Mouse (Mus musculus) Patski (cell line): ENCODE measurements around the gene Gdf5. TPM values are rescaled to one million over a fixed set of nuclear protein-coding genes. Genes with fewer than 3 reads are reported as not detected.

Experiments
- ATAC-seq: fragments of 100-300 bp; one replicate; pipeline ENCODE4 v1.8.0; 2021
- CTCF ChIA-PET: fragments of 350-600 bp; sonication (Branson Sonifier 250); formaldehyde crosslinking; loops from one replicate; lab custom pipeline; 2022; ENCODE audit warnings: inconsistent platforms; lab: Charles Lee
- POLR2A ChIA-PET: fragments of 350-600 bp; sonication (Branson Sonifier 250); formaldehyde crosslinking; loops from one replicate; lab custom pipeline; 2022; ENCODE audit warnings: antibody characterized with exemption, inconsistent platforms; lab: Charles Lee
- DNase-seq: peaks from one replicate; pipeline ENCODE4 v3.0.0-alpha.2; 2011; ENCODE audit warnings: low read depth, low spot score
- H3K27me3 ChIP-seq: fragments of 371-371 bp; one replicate; pipeline ENCODE4 v1.5.1; 2021
- CTCF ChIP-seq: fragments of 100-300 bp; IDR thresholded peaks from one replicate; pipeline ENCODE4 v1.5.1; 2021
- in situ Hi-C: fragments of 300-500 bp; cut with MboI; formaldehyde crosslinking; loops from 3 replicates; pipeline ENCODE4 v1.11.1; 2018; ENCODE audit warnings: low pct_unique_long_range_greater_than_20kb, mixed read lengths
- polyA plus RNA-seq: library from polyadenylated mRNA; unstranded; gene quantifications from one replicate; pipeline ENCODE4 v1.2.3, GENCODE M21; 2021

Gdf5 gene
- 0.03 TPM for polyA plus RNA-seq

DNA sequence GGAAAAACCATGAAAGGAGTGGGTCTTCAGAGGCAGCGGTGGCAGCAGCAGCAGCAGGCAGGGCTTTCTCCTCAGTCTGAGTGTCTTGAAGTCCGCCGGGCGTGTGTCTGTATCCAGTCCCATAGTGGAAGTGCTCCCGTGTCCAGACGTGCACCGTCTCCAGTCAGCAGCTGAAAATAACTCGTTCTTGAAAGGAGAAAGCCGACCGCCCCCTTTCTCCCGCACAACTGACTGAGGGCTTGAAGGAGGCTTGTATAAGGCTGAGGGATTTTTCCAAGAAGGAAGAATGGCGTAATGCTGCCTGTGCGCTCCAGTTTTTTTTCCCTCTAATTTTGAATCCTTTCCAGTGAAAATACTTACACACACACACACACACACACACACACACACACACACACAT is at the start of gene Gdf5:
Gene Gdf5 (minus strand): TSS at position 244 of the 400 bp plus-strand sequence.
- in situ Hi-C loops: loop anchor here (5.0 kb wide), 1 partner anchor 98 kb away; no protein-coding TSS in a partner anchor
- no peaks in the 10 kb centered on the region for H3K27me3 ChIP-seq
- CTCF ChIA-PET: interaction anchor here (2.0 to 2.4 kb wide), 3 partner anchors 59 to 112 kb away, joined by 5 to 16 read pairs (median 14); no protein-coding TSS in a partner anchor
- POLR2A ChIA-PET: no interaction called here
- no peak for ATAC-seq
- DNase-seq: no peak
- no peak for TF ChIP-seq CTCF

DNA sequence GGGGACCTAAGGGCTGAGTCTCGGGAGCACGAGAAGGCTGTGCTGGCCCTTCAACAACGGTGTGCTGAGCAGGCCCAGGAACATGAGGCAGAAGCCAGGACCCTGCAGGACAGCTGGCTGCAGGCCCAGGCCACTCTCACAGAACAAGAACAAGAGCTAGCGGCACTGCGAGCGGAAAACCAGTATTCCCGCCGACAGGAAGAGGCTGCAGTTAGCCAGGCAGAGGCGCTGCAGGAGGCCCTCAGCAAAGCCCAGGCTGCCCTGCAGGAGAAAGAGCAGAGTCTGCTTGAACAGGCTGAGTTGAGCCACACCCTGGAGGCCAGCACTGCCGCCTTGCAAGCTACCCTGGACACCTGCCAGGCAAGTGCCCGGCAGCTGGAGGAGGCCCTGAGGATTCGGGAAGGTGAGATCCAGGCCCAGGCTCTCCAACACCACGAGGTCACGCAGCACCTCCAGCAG is 46.7 kb upstream of the Gdf5 start:
- TF ChIP-seq CTCF: no peak
- no peaks in the 10 kb centered on the region for H3K27me3 ChIP-seq
- in situ Hi-C loops: no loop called here
- ATAC-seq (no peak), DNase-seq (no peak)
- CTCF ChIA-PET: interaction anchor here (0.8 kb wide), 1 partner anchor 13 kb away, joined by 3 read pairs; no protein-coding TSS in a partner anchor
- POLR2A ChIA-PET: interaction anchor here (1.0 kb wide), 1 partner anchor 10 kb away, joined by 3 read pairs; no protein-coding TSS in a partner anchor

DNA sequence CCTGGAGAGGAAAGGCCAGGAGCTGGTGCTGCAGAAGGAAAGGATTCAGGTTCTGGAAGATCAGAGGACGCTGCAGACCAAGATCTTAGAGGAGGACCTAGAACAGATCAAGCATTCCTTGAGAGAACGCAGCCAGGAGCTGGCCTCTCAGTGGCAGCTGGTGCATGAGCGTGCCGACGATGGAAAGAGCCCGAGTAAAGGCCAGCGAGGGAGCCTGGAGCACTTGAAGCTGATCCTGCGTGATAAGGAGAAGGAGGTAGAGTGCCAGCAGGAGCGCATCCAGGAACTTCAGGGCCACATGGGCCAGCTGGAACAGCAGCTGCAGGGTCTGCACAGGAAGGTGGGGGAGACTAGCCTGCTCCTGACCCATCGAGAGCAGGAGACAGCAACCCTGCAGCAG is 46.0 kb upstream of the Gdf5 start:
- H3K27me3 ChIP-seq: no peaks in the 10 kb centered on the region
- CTCF ChIA-PET: interaction anchor here (1.2 kb wide), 1 partner anchor 26 kb away, joined by 3 read pairs; no protein-coding TSS in a partner anchor
- POLR2A ChIA-PET: no interaction called here
- in situ Hi-C loops: no loop called here
- TF ChIP-seq CTCF: no peak
- ATAC-seq (no peak), DNase-seq (no peak)

DNA sequence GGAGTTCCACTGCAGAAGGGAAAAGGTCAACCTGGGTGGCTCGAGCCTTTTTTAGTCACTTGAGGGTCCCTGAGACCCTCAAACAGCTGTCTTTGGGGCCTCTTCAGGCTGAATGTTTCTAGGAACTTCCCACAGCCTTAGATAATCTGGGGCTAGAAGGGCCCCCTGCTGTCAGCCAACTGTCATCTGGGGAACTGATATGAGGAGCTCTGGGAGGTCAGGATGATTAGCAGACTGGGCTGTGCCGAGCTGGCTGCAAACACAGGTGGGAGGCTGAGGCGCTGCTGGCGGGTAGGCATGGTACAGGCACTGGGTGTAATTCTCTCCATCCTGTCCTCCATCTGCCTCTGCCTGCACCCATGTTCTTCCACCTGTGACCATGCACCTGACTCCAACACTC is 43.9 kb upstream of the Gdf5 start:
- ATAC-seq (no peak), DNase-seq (no peak)
- CTCF ChIA-PET: no interaction called here
- TF ChIP-seq CTCF: no peak
- POLR2A ChIA-PET: no interaction called here
- no peaks in the 10 kb centered on the region for H3K27me3 ChIP-seq
- in situ Hi-C loops: no loop called here

DNA sequence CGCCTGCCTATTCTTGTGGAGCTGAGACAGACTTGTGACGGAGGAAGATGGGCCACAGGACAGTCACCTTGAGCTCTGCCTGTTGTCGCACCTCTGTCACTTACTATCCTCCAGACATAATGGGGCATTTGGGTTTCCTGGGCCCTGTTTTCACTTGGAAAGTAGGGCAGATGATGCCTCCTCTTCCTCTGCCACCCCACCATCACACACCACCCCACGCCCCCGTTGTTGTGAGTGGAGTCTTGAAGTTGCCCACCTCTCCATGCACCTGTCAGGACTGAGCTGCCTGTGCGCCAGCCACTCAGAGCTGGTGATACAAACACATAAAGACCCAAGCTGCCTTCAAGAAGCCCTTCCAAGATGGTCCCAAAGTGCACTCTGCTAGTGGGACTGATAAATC is 42.0 kb upstream of the Gdf5 start:
- POLR2A ChIA-PET: no interaction called here
- CTCF ChIA-PET: interaction anchor here (1.0 to 1.9 kb wide), 2 partner anchors 9 to 16 kb away, joined by 3 to 5 read pairs; no protein-coding TSS in a partner anchor
- ATAC-seq (no peak), DNase-seq (no peak)
- no peaks in the 10 kb centered on the region for H3K27me3 ChIP-seq
- in situ Hi-C loops: no loop called here
- no peak for TF ChIP-seq CTCF

DNA sequence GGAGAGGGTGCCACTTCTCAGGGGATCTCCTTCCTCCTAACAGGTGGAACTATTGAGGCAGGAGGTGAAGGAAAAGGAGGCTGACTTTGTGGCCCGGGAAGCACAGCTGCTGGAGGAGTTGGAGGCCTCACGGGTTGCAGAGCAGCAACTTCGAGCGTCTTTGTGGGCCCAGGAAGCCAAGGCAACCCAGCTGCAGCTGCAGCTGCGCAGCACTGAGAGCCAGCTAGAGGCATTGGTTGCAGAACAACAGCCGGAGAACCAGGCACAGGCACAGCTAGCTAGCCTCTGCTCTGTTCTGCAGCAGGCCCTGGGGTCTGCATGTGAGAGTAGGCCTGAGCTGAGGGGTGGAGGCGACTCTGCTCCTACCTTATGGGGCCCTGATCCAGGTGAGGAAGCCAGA is 40.6 kb upstream of the Gdf5 start:
- no peak for TF ChIP-seq CTCF
- in situ Hi-C loops: no loop called here
- ChIA-PET CTCF (interaction anchor here (0.9 kb wide), 1 partner anchor 16 kb away, joined by 4 read pairs; no protein-coding TSS in a partner anchor), POLR2A (no interaction called here)
- no peak for DNase-seq
- no peaks in the 10 kb centered on the region for H3K27me3 ChIP-seq
- no peak for ATAC-seq

DNA sequence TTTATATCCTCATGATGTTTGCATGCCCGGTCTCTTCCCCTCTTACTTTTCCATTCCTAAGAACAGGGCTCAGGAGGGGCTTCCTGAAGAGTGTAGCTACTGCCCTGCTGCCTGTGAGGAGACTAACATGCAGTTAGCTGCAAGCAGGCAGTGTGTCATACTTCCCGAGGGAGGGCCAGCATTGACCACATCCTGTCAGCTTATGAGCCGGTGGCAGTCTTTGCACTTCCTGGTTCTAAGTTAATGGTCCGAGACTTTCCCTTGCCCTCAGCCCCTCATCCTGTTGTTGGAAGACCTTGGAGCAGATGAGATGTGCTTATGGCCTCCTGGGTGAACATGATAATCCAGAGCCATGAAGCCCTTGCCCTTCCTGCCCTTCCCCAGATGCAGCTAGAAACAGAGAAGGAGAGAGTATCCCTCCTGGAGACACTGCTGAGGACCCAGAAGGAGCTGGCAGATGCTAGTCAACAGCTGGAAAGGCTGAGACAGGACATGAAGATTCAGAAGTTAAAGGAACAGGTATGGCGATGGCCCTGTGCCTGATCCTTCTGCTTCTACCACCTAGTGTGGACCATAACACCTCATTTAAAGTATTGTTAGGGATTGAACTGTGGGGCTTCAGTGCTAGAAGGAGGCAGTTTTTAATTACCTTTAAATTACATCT is 34.3 kb upstream of the Gdf5 start:
- TF ChIP-seq CTCF: no peak
- ChIA-PET POLR2A (interaction anchor here (0.6 to 1.3 kb wide), 3 partner anchors 22 to 29 kb away, joined by 3 to 5 read pairs (median 4); partner anchors contain the start of genes 6430550D23Rik, Cep250 and Ergic3), CTCF (interaction anchor here (0.8 to 1.5 kb wide), 4 partner anchors 13 to 22 kb away, joined by 3 to 4 read pairs (median 3); no protein-coding TSS in a partner anchor)
- in situ Hi-C loops: no loop called here
- peak; percentile 58 for DNase-seq
- no peaks in the 10 kb centered on the region for H3K27me3 ChIP-seq
- peak; percentile 93 for ATAC-seq

DNA sequence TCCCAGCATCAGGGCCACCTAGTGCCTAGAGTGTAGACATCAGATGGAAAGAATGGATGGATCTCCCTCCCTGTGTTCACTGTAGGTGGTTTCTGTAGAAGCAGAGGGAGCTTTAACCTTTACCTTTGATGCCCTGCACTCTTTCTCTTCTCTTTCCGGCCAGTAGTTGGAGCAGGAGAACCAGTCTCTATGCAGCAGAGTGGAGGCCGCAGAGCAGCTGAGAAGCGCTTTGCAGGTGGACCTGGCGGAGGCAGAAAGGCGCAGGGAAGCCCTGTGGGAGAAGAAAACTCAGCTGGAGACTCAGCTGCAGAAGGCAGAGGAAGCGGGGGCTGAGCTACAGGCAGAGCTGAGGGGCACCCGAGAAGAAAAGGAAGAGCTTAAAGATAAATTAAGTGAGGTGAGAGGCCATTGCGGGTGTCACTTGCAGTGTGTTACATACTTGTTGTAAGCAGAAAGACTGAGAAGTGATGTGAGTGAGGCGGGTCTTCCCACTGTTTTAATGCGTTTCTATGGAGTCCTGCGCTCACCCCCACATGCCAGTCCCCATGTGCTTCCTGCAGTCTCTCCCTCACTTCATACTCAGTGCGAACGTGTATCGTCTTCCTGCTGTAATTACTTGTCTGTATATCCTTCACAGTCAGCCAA is 29.0 kb upstream of the Gdf5 start:
- CTCF ChIA-PET: no interaction called here
- in situ Hi-C loops: loop anchor here (25.0 kb wide), 1 partner anchor 163 kb away; the partner anchor contains the start of genes Gm28036, Nfs1 and Romo1
- POLR2A ChIA-PET: no interaction called here
- no peaks in the 10 kb centered on the region for H3K27me3 ChIP-seq
- no peak for DNase-seq
- ATAC-seq: no peak
- TF ChIP-seq CTCF: no peak

DNA sequence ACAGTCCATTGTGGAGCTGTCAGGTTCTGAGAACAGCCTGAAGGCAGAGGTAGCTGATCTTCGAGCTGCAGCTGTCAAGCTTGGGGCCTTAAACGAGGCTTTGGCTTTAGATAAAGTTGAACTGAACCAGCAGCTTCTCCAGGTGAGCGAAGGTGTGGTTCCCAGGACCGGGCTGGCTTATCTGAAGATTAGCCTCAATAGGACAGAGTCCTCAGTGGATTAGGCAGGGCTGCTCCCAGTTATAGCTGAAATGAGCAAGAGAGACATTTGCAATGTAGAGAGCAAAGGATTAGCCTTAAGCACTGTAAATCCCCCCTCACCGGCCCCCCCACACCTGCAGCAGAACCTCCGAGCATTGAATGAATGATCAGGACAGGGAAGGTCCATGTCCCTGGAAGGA is 28.2 kb upstream of the Gdf5 start:
- TF ChIP-seq CTCF: no peak
- DNase-seq: no peak
- no peak for ATAC-seq
- H3K27me3 ChIP-seq: no peaks in the 10 kb centered on the region
- in situ Hi-C loops: loop anchor here (25.0 kb wide), 1 partner anchor 164 kb away; the partner anchor contains the start of genes Gm28036, Nfs1 and Romo1
- POLR2A ChIA-PET: no interaction called here
- CTCF ChIA-PET: no interaction called here

DNA sequence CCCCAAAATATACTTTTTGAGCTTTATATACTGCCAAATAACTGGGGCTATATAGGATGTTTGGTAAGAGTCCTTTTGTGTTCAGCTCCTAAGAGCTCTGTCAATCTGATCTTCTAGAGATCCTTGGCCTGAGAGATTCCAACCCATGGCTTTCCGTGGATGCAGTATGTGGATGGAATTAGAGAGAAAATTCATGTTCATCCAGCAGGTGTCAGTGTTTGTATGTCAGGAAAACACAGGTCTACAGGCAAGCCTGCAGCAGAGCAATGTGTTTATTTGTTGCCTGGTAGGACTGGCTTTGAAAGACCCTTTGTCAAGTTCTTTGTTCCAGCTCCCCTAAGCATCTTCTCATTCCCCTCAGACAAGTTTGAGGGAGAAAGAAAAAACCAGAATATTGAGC is 17.8 kb upstream of the Gdf5 start:
- H3K27me3 ChIP-seq: no peaks in the 10 kb centered on the region
- POLR2A ChIA-PET: no interaction called here
- no peak for DNase-seq
- no peak for TF ChIP-seq CTCF
- no peak for ATAC-seq
- CTCF ChIA-PET: interaction anchor here (1.4 kb wide), 1 partner anchor 9 kb away, joined by 4 read pairs; no protein-coding TSS in a partner anchor
- in situ Hi-C loops: loop anchor here (25.0 kb wide), 1 partner anchor 174 kb away; the partner anchor contains the start of genes Gm28036, Nfs1 and Romo1
